Mouse (Mus musculus) liver, postnatal 0 days (tissue): ENCODE measurements around the gene Paqr8.

Source experiments
- CTCF ChIP-seq: sonication (generic); IDR thresholded peaks from 2 replicates; pipeline ENCODE4 v1.5.1; 2016; ENCODE audit warnings: antibody characterized with exemption, low read depth
- EP300 ChIP-seq: IDR thresholded peaks from 2 replicates; pipeline ENCODE4 v1.6.1; 2016; ENCODE audit warnings: antibody characterized with exemption, low read depth, mild to moderate bottlenecking

DNA sequence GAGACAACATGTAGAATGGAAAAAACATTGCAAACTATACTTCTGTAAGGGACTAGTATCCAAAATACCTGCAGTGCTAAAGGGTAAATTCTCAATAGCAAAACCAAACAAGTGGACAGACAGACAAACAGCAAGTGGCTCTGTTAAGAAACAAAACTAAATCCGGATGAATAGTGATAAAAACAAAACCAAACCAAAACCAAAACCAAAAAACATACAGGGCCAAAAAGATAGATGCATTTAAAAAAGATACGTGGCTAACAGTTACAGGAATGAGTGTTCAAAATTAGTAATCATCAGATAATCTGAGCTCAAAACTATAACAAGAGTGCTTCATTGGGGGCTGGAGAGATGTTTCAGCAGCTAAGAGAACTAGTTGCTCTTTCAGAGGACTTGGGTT is 79.2 kb downstream of the Paqr8 start:
- no peak for TF ChIP-seq CTCF
- no peak for TF ChIP-seq EP300
